Mouse (Mus musculus) heart, postnatal 36 days (tissue): ENCODE data around the gene Dnttip2. TPM values are rescaled to one million over a fixed set of nuclear protein-coding genes. Genes with fewer than 3 reads are reported as not detected.
A peak's percentile ranks its signal among the peaks of the same experiment; 100 is the strongest.
"Not testable (repeated sequence)": the region's sequence is repeated elsewhere in the genome, so short reads cannot be mapped to it uniquely, and the experiment has no call there.

Experiments
- DNase-seq, 2 experiments: peaks; one replicate each; pipeline ENCODE4 v3.0.0; 2021 to 2022
- intact Hi-C: fragments of 180-260 bp; cut with DNase I; formaldehyde crosslinking; loops from one replicate; pipeline ENCODE4 v1.15.1; 2025
- total RNA-seq, 2 experiments: library from RNA; stranded (reverse); gene quantifications; 2 replicates each; pipeline ENCODE4 v1.2.3; 2021

Gene Dnttip2
- 10 to 100 TPM; 27.7 to 29.3 TPM for total RNA-seq

DNA sequence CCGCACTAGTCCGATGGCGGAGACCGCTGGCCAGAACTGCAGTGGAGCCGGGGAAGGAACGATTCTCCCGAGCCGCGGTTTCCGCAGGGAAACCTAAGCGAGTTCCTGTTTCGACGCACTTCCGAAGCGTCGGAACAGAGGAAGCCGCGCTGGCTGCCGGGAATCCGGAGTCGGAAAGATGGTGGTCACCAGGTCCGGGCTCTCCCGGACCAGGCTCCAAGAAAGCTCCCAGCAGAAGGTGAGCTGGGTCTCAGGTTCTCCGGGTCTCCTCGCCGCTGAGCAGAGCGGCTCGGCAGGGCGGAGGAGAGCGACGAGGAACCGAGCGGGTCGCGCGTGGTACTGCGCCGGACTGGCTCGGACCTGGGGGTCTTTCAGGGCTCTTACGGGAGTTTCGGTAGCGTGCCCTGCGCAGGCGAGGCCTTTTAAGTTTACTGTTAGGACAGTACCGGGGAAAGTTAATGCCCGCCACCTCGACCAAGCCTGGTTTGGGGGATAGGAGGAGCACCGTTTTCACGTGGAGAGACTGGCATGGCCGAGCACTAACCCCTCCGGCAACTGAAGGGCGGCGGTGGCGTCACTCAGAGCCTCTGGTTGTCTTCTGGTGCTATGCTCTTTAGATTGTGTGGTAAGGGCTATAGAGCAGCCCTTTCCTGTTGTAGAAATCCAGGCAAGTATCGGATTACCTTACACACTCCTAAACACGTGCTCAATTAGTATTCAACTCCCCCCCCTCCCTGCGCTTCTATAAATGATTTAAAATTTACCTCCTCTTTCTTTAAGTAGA, at the start of gene Dnttip2:
Gene Dnttip2, plus strand, starts transcription at position 148 of the 784 bp plus-strand sequence.
- DNase-seq: peak; percentile 90 to 93
- intact Hi-C loops: loop anchor here (1.0 to 10.0 kb wide), 2 partner anchors 19 to 390 kb away; no protein-coding TSS in a partner anchor

DNA sequence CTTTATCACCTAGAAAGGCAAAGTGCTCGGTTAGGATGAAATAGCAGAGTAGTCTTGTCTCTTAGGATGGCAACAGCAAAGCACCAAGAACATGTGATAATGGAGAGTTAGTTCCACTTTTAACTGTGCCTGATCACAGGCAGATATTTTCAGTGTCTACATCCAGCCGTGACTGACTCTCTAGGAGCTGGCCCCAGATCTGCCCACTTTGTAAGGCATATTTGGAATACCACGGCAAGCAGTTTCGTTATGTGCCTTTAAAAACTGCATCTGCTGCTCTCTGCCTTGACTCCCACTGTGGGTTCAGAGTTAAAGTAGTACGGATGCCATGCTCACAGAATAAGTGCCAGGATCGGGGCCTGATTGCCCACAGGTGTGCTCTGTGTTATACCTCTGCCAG, 47.2 kb upstream of the Dnttip2 start:
- not testable (repeated sequence) for DNase-seq
- intact Hi-C loops: loop anchor here (1.0 kb wide), 1 partner anchor 13 kb away; no protein-coding TSS in a partner anchor

- intact Hi-C loops: no loop called here
Measured at GRCm38 (mm10) chr3:122235772-122236171, 38.4 kb upstream of the Dnttip2 start.

DNA sequence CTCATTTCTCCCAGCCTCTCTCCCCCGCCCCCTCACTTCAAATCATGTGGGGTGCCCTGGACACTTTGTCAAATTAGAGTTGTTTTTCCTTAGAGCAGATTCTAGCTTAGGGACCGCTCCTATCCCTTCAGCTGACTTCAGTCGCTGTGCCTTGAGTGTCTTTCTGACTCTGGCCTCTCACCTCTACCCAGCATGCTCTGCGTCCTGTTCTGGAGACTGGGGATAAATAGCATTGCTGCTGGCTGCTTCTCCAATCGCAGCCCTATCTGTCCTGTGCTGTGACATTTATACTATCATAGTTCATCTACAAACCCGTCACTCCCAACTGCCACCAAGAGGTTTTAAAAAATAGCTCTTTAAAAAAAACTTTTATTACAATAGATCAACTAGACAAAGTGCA, 31.3 kb upstream of the Dnttip2 start:
- DNase-seq: no peak
- intact Hi-C loops: loop anchor here (10.0 kb wide), 1 partner anchor 288 kb away; the partner anchor contains the start of gene Arhgap29

More at GRCm38 (mm10) chr3:122235772-122236171, 38.4 kb upstream of the Dnttip2 start:
- DNase-seq: no peak

- intact Hi-C loops: loop anchor here (10.0 kb wide), 1 partner anchor 289 kb away; the partner anchor contains the start of gene Arhgap29
- DNase-seq: no peak
Measured at GRCm38 (mm10) chr3:122243416-122244167, 30.6 kb upstream of the Dnttip2 start.

- DNase-seq: no peak
- intact Hi-C loops: loop anchor here (5.0 to 10.0 kb wide), 2 partner anchors 290 to 427 kb away; partner anchors contain the start of genes Abcd3 and Arhgap29
Measured at GRCm38 (mm10) chr3:122244759-122245158, 29.4 kb upstream of the Dnttip2 start.

DNA sequence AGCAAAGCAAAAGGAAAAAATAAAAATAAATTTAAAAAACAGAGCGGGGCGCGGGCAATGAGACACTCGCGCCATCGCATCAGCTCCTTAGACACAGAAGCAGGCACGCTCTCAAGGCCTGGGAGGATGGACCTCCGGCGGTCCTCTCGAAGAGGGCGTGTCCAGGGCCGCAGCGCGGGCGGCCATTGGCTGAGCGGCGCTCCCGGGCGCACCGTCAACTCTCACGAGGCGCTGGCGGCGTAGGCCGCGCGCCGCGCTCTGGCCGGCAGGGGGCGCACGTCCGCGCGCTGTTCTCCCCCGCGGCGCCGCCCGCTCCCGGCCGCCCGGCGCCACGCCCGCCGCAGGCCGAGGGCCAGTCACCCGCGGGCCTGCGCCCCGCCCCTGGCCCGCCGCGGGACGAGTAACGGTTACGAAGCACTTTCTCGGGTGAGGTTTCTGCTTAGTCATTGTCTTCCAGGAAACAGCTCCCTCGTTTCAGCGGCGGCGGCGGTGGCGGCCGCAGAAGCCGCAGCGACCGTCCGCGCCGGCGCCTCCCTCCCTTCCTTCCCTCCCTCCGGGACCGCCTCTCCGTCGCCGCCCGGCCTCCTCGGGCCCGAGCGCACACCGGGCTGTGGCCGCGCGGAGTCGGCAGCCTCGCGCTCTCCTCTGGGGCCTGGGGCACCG, 28.8 kb upstream of the Dnttip2 start, which contains the start of gene Gclm:
Gene Gclm, plus strand, starts transcription at position 343 of the 663 bp plus-strand sequence.
- DNase-seq: peak; percentile 92 to 94
- intact Hi-C loops: loop anchor here (5.0 to 10.0 kb wide), 2 partner anchors 291 to 428 kb away; partner anchors contain the start of genes Abcd3 and Arhgap29

GRCm38 (mm10) chr3:122245878-122246332, 28.3 kb upstream of the Dnttip2 start:
- peak in 1 of 2 experiments; percentile 50 for DNase-seq
- intact Hi-C loops: loop anchor here (2.0 to 10.0 kb wide), 4 partner anchors 27 to 429 kb away; partner anchors contain the start of genes Abcd3 and Arhgap29

- intact Hi-C loops: loop anchor here (2.0 to 10.0 kb wide), 4 partner anchors 26 to 429 kb away; partner anchors contain the start of genes Abcd3 and Arhgap29
Measured at GRCm38 (mm10) chr3:122246406-122246805, 27.8 kb upstream of the Dnttip2 start.

GRCm38 (mm10) chr3:122246986-122247767, 27.0 kb upstream of the Dnttip2 start:
- intact Hi-C loops: loop anchor here (2.0 to 10.0 kb wide), 4 partner anchors 26 to 430 kb away; partner anchors contain the start of genes Abcd3 and Arhgap29
- DNase-seq: no peak

More at GRCm38 (mm10) chr3:122246406-122246805, 27.8 kb upstream of the Dnttip2 start:
- DNase-seq: no peak

- intact Hi-C loops: loop anchor here (2.0 to 10.0 kb wide), 4 partner anchors 25 to 430 kb away; partner anchors contain the start of genes Abcd3 and Arhgap29
- DNase-seq: no peak
Measured at GRCm38 (mm10) chr3:122247768-122248100, 26.5 kb upstream of the Dnttip2 start.

DNA sequence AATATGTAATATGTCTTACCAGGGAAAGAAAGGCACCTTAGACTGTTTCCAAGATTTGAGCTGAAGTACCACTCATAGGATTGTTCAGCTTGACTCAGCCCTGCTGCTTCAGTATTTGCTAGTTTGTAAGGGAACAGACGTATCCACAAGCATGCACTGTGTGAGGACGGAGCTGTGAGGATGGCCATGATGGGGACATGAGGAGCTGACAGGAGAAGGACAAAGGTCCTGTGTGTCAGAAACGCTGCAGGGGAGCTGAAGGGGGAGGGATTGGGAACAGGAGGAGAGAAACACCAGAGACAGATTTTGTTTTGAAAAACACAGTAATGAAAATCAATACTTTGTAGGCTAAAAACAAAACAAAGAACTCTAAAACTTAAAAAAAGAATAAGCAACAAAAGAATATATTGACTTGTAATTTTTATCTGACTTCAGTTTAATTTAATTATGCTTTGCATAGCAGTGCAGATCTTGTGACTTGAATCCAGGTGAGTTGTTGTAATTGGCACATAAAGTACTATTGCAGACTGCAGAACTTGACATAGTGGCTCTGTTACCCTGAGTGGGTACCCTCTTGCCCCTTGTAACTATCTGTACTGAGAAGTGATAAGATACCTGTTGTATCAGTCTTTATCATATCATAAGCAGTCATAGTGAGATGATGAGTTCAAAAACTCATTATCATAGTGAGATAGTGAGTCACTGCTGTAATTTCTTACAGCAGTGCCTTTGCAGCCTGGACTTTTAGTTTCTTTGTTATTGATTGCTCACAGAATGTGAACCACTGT, 21.5 kb upstream of the Dnttip2 start:
- intact Hi-C loops: no loop called here
- no peak for DNase-seq

GRCm38 (mm10) chr3:122254050-122254449, 20.1 kb upstream of the Dnttip2 start:
- DNase-seq, intact Hi-C loops: not testable (repeated sequence)

DNA sequence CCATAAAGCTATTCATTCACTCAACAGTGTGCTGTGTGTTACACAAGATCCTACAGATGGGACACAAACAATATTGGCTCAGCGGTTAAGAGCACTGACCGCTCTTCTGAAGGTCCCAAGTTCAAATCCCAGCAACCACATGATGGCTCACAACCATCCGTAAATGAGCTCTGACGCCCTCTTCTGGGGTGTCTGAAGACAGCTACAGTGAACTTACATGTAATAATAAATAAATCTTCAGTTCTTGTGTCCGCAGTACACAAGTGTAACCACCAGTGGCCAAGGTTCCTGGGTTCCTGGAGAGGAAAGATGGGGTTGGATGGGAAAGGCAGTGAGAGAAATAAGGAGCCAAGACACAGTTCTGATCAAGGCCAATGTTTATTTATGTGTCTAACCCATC, 4.2 kb upstream of the Dnttip2 start:
- intact Hi-C loops: loop anchor here (10.0 kb wide), 1 partner anchor 385 kb away; no protein-coding TSS in a partner anchor
- no peak for DNase-seq

GRCm38 (mm10) chr3:122272565-122272964, 1.6 kb upstream of the Dnttip2 start:
- not testable (repeated sequence) for DNase-seq
- intact Hi-C loops: loop anchor here (2.0 to 10.0 kb wide), 2 partner anchors 26 to 388 kb away; no protein-coding TSS in a partner anchor

DNA sequence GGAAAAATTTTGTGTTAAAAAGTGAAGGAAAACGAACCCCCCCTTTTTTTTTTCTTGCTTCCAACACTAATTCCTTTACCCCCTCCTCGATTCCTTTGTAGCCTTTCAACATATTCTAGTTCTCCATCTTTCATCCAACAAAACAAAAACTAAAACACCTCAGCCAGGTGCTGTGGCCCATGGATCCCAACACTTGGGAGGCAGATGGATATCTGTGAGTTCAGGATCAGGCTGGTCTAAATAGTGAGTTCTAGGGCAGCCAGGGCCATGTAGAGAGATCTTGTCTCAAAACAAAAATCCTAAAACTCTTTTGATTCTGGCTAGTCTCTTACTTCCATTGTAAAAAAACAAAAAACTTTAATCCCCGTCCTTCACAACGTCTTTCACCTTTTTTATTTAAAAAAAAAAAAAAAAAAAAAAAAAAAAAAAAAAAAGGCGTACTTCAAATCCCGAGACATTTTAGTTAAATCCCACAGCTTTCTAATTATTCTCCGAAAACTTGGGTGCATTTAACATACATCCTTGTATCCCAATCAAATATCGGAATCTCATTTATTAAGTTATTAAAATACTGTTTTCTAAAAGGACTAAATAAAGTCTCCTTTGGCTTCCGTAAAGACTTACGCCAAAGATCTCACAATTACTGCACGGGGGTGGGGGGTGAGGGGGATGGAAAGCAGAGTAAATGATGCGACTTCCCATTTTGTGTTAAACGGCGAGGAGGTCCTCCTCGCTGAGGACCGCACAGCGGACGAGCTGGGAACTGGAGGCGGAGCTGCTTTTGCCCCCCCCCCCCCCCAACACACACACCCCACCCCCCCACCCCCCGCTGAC, 564 bp upstream of the Dnttip2 start:
- intact Hi-C loops: loop anchor here (1.0 to 10.0 kb wide), 3 partner anchors 20 to 389 kb away; no protein-coding TSS in a partner anchor
- DNase-seq: no peak

GRCm38 (mm10) chr3:122275111-122275510, 923 bp downstream of the Dnttip2 start:
- intact Hi-C loops: loop anchor here (10.0 kb wide), 1 partner anchor 390 kb away; no protein-coding TSS in a partner anchor
- DNase-seq: no peak
